Mouse (Mus musculus): ENCODE results near the gene Cacna1d.

Cacna1d gene

GRCm38 (mm10) chr14:30326226-30326625, 165.0 kb downstream of the Cacna1d start:
- DNase-seq = no peak

GRCm38 (mm10) chr14:30324994-30325393, 166.3 kb downstream of the Cacna1d start:
- no peak for DNase-seq

GRCm38 (mm10) chr14:30318715-30319437, 172.4 kb downstream of the Cacna1d start:
- no peak for DNase-seq

GRCm38 (mm10) chr14:30318293-30318692, 173.0 kb downstream of the Cacna1d start:
- DNase-seq = no peak

- DNase-seq = no peak
Measured at GRCm38 (mm10) chr14:30317616-30318015, 173.6 kb downstream of the Cacna1d start.

GRCm38 (mm10) chr14:30311206-30311889, 179.9 kb downstream of the Cacna1d start:
- no peak for DNase-seq

GRCm38 (mm10) chr14:30310236-30310635, 181.0 kb downstream of the Cacna1d start:
- DNase-seq = no peak

GRCm38 (mm10) chr14:30306221-30306620, 185.0 kb downstream of the Cacna1d start:
- no peak for DNase-seq

GRCm38 (mm10) chr14:30299946-30300345, 191.3 kb downstream of the Cacna1d start:
- DNase-seq = no peak

- no peak for DNase-seq
Measured at GRCm38 (mm10) chr14:30297492-30297891, 193.8 kb downstream of the Cacna1d start.

- DNase-seq = peak; percentile 48
Measured at GRCm38 (mm10) chr14:30292135-30292463, 199.2 kb downstream of the Cacna1d start.

- DNase-seq = peak; percentile 82
Measured at GRCm38 (mm10) chr14:30291389-30292134, 199.7 kb downstream of the Cacna1d start.

GRCm38 (mm10) chr14:30284446-30284845, 206.8 kb downstream of the Cacna1d start:
- DNase-seq = no peak

GRCm38 (mm10) chr14:30284022-30284421, 207.2 kb downstream of the Cacna1d start:
- DNase-seq = peak; percentile 36

- DNase-seq = no peak
Measured at GRCm38 (mm10) chr14:30275572-30275971, 215.7 kb downstream of the Cacna1d start.

GRCm38 (mm10) chr14:30272976-30273375, 218.3 kb downstream of the Cacna1d start:
- peak; percentile 84 for DNase-seq

GRCm38 (mm10) chr14:30272523-30272922, 218.7 kb downstream of the Cacna1d start:
- no peak for DNase-seq

- no peak for DNase-seq
Measured at GRCm38 (mm10) chr14:30271856-30272255, 219.4 kb downstream of the Cacna1d start.

- DNase-seq = no peak
Measured at GRCm38 (mm10) chr14:30270350-30270749, 220.9 kb downstream of the Cacna1d start.

GRCm38 (mm10) chr14:30265728-30266127, 225.5 kb downstream of the Cacna1d start:
- peak; percentile 71 for DNase-seq

- no peak for DNase-seq
Measured at GRCm38 (mm10) chr14:30261561-30262251, 229.5 kb downstream of the Cacna1d start.

GRCm38 (mm10) chr14:30257626-30258025, 233.6 kb downstream of the Cacna1d start:
- DNase-seq = peak; percentile 54

- DNase-seq = no peak
Measured at GRCm38 (mm10) chr14:30256486-30256885, 234.8 kb downstream of the Cacna1d start.
